Mouse (Mus musculus): ENCODE measurements at regions not wholly inside any gene's neighbourhood (a gene's known extent, or its start where the extent isn't known, plus 50 kb on each side); places are given as distances from the start of the nearest gene placed in this dataset.

GRCm38 (mm10) chr5:119149389-119150185 is 520.9 kb upstream of the Tbx3 start:
- no peak for DNase-seq (ENCODE audit: low read depth)

- peak; percentile 94 for DNase-seq (ENCODE audit: low read depth)
Observed at GRCm38 (mm10) chr5:119153086-119153485, 517.4 kb upstream of the Tbx3 start.

- peak; percentile 88 for DNase-seq (ENCODE audit: low read depth)
Observed at GRCm38 (mm10) chr5:119156638-119157037, 513.8 kb upstream of the Tbx3 start.

- DNase-seq (ENCODE audit: low read depth), result no peak
Observed at GRCm38 (mm10) chr5:119158171-119158570, 512.3 kb upstream of the Tbx3 start.

GRCm38 (mm10) chr5:119162132-119162675 is 508.3 kb upstream of the Tbx3 start:
- DNase-seq (ENCODE audit: low read depth), result no peak

GRCm38 (mm10) chr5:119167718-119168117 is 502.8 kb upstream of the Tbx3 start:
- peak; percentile 100 for DNase-seq (ENCODE audit: low read depth)

GRCm38 (mm10) chr5:119169274-119169673 is 501.2 kb upstream of the Tbx3 start:
- no peak for DNase-seq (ENCODE audit: low read depth)

GRCm38 (mm10) chr5:119171626-119172025 is 498.8 kb upstream of the Tbx3 start:
- DNase-seq (ENCODE audit: low read depth), result no peak

GRCm38 (mm10) chr5:119178805-119179204 is 491.7 kb upstream of the Tbx3 start:
- no peak for DNase-seq (ENCODE audit: low read depth)

- DNase-seq (ENCODE audit: low read depth), result no peak
Observed at GRCm38 (mm10) chr5:119183545-119184047, 486.9 kb upstream of the Tbx3 start.

- DNase-seq (ENCODE audit: low read depth), result no peak
Observed at GRCm38 (mm10) chr5:119186611-119187010, 483.9 kb upstream of the Tbx3 start.

- peak; percentile 31 for DNase-seq (ENCODE audit: low read depth)
Observed at GRCm38 (mm10) chr5:119188476-119188875, 482.0 kb upstream of the Tbx3 start.

GRCm38 (mm10) chr5:119193699-119194681 is 476.5 kb upstream of the Tbx3 start:
- DNase-seq (ENCODE audit: low read depth), result no peak

- DNase-seq (ENCODE audit: low read depth), result no peak
Observed at GRCm38 (mm10) chr5:119199906-119200305, 470.6 kb upstream of the Tbx3 start.

GRCm38 (mm10) chr5:119201251-119201650 is 469.2 kb upstream of the Tbx3 start:
- DNase-seq (ENCODE audit: low read depth), result no peak

GRCm38 (mm10) chr5:119204736-119205135 is 465.7 kb upstream of the Tbx3 start:
- peak; percentile 52 for DNase-seq (ENCODE audit: low read depth)

- DNase-seq (ENCODE audit: low read depth), result no peak
Observed at GRCm38 (mm10) chr5:119208077-119208476, 462.4 kb upstream of the Tbx3 start.

- DNase-seq (ENCODE audit: low read depth), result peak; percentile 86
Observed at GRCm38 (mm10) chr5:119213196-119213595, 457.3 kb upstream of the Tbx3 start.

- DNase-seq (ENCODE audit: low read depth), result peak; percentile 55
Observed at GRCm38 (mm10) chr5:119213692-119214357, 456.6 kb upstream of the Tbx3 start.

- peak; percentile 30 for DNase-seq (ENCODE audit: low read depth)
Observed at GRCm38 (mm10) chr5:119214937-119215336, 455.5 kb upstream of the Tbx3 start.

- no peak for DNase-seq (ENCODE audit: low read depth)
Observed at GRCm38 (mm10) chr5:119215364-119215763, 455.1 kb upstream of the Tbx3 start.

- peak; percentile 83 for DNase-seq (ENCODE audit: low read depth)
Observed at GRCm38 (mm10) chr5:119216146-119216545, 454.3 kb upstream of the Tbx3 start.

All from NIH3T3 (cell line).